Mouse (Mus musculus) heart, adult 2 months (tissue): ENCODE results near the gene A530084C06Rik. TPM values are rescaled to one million over a fixed set of nuclear protein-coding genes. Genes with fewer than 3 reads are reported as not detected.

Experiments used
- DNase-seq, 2 experiments: peaks; one replicate each; pipeline ENCODE4 v3.0.0; 2021
- H3K27ac ChIP-seq: fragments of 200-600 bp; 2 replicates; pipeline ENCODE4 v1.8.1; 2022
- H3K27me3 ChIP-seq: fragments of 200-500 bp; 2 replicates; pipeline ENCODE4 v1.6.1; 2012; ENCODE audit warnings: mild to moderate bottlenecking, low read length, inconsistent platforms, mixed read lengths; ENCODE audit not compliant: control insufficient read depth, insufficient read depth
- H3K36me3 ChIP-seq: fragments of 200-500 bp; 2 replicates; pipeline ENCODE4 v1.6.1; 2012; ENCODE audit warnings: low read length, inconsistent platforms; ENCODE audit not compliant: control insufficient read depth, insufficient read depth
- H3K4me1 ChIP-seq: fragments of 200-500 bp; 2 replicates; pipeline ENCODE4 v1.6.1; 2011; ENCODE audit warnings: low read length; ENCODE audit not compliant: control insufficient read depth, insufficient read depth
- H3K4me3 ChIP-seq: fragments of 200-600 bp; 2 replicates; pipeline ENCODE4 v1.8.1; 2022
- H3K79me2 ChIP-seq: fragments of 200-500 bp; replicated peaks from 2 replicates; pipeline ENCODE4 v1.6.1; 2012; ENCODE audit warnings: mild to moderate bottlenecking, inconsistent platforms, low read length, moderate library complexity, mixed read lengths; ENCODE audit not compliant: control insufficient read depth, insufficient read depth
- H3K9ac ChIP-seq: fragments of 200-500 bp; 2 replicates; pipeline ENCODE4 v1.6.1; 2012; ENCODE audit warnings: low read depth, mild to moderate bottlenecking, control low read depth, inconsistent platforms, low read length, mixed read lengths
- CTCF ChIP-seq: fragments of 200-600 bp; IDR thresholded peaks from 2 replicates; pipeline ENCODE4 v1.8.1; 2022; ENCODE audit warnings: antibody characterized with exemption, mild to moderate bottlenecking, moderate library complexity
- EP300 ChIP-seq: fragments of 200-500 bp; IDR thresholded peaks from 2 replicates; pipeline ENCODE4 v1.6.1; 2011; ENCODE audit warnings: low read depth, low read length, control low read depth; ENCODE audit not compliant: insufficient read depth
- POLR2A ChIP-seq: fragments of 200-500 bp; IDR thresholded peaks from 2 replicates; pipeline ENCODE4 v1.6.1; 2011; ENCODE audit warnings: mild to moderate bottlenecking, low read depth, low read length, control low read depth; ENCODE audit not compliant: insufficient read depth
- WGBS: fragments of 180-500 bp; shearing (Covaris S2); methylation state at CpG from one replicate; pipeline ENCODE4 v1.1.7; 2018; 5-methylcytosine and 5-hydroxymethylcytosine counted together
- intact Hi-C: fragments of 180-260 bp; cut with DNase I; formaldehyde crosslinking; loops from one replicate; pipeline ENCODE4 v1.15.1; 2025
- polyA plus RNA-seq: library from polyadenylated mRNA; depleted of rRNA; stranded (reverse); fragments of >200 nt; gene quantifications from 2 replicates; pipeline ENCODE4 v1.2.3, GENCODE M21; 2012
- total RNA-seq, 2 experiments: library from RNA; stranded (reverse); gene quantifications; 2 replicates each; pipeline ENCODE4 v1.2.3; 2021

The A530084C06Rik gene
- total and polyA plus RNA-seq, 3 experiments, result 0.08 TPM; not detected in 2

- Histone ChIP-seq H3K27me3 (peaks cover 8% of the 10 kb centered on the region), H3K9ac (no peak overlapping the region), H3K27ac (no peak overlapping the region), H3K36me3 (no peaks in the 10 kb centered on the region), H3K4me3 (no peak overlapping the region), H3K79me2 (no peaks in the 10 kb centered on the region), H3K4me1 (no peaks in the 10 kb centered on the region; the same call in 1 of the 2 replicates)
- intact Hi-C loops, result no loop called here
- no peak for DNase-seq
- TF ChIP-seq POLR2A, result no peak
- no peak for TF ChIP-seq EP300
- no peak for TF ChIP-seq CTCF
- 18% methylated on average over 6 of the region's 6 CpGs for WGBS
Observed at GRCm38 (mm10) chr13:31564394-31564793, 5.3 kb upstream of the A530084C06Rik start.

GRCm38 (mm10) chr13:31559419-31560144 lies 449 bp upstream of the A530084C06Rik start:
- intact Hi-C loops, result no loop called here
- no peak overlapping the region for H3K27ac ChIP-seq
- H3K4me1 ChIP-seq, result no peaks in the 10 kb centered on the region; the same call in 1 of the 2 replicates
- H3K79me2 ChIP-seq, result no peaks in the 10 kb centered on the region
- H3K27me3 ChIP-seq, result peaks cover 23% of the 10 kb centered on the region
- DNase-seq, result peak; percentile 52 to 66
- TF ChIP-seq POLR2A, result no peak
- peak; percentile 91 for TF ChIP-seq CTCF
- no peak for TF ChIP-seq EP300
- peak overlapping the region; percentile 55 for H3K4me3 ChIP-seq
- peak overlapping the region; percentile 39 for H3K9ac ChIP-seq
- H3K36me3 ChIP-seq, result no peaks in the 10 kb centered on the region
- whole genome bisulfite sequencing, result 1% methylated on average over 92 of the region's 92 CpGs

DNA sequence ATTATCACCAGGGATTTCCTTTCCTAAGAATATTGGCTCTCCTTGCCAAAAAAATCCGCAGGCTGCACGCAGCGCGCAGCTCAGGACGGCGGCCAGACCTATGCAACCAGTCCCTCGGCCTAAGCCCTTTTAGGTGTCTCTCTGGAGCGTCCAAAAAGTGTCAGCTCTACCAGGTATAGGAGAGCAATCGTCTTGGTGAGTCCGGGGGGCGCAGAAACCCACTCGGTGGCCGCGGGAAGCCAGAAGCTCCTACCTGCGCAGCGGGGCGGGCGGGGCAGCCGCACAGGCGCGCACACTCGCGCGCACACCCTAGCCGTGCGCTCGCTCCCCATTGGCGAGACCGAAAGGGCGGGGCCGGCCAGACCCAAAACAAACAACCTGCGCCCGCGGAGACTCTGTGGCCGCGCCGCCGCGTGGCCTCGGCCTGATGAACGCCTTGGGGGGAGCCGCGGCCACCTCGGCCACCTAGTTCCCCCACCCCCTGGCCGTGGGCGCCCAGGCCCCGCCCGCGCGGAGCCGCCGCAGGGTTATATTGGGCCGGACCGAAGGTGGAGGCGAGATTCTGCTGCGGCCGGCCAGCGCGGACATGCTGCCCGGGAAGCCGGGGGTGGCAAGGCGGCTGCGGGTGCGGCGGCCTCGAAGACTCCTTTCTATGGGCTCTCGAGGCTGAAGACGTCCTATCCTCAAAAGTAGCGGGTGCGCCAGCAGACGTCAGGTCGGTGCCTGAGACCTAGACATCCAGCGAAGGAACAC lies 1.2 kb downstream of the A530084C06Rik start:
- peak overlapping the region; percentile 55 for H3K4me3 ChIP-seq
- no peak overlapping the region for H3K27ac ChIP-seq
- peaks cover 23% of the 10 kb centered on the region for H3K27me3 ChIP-seq
- no peaks in the 10 kb centered on the region for H3K79me2 ChIP-seq
- intact Hi-C loops, result no loop called here
- H3K4me1 ChIP-seq, result no peaks in the 10 kb centered on the region
- peak overlapping the region; percentile 23 for H3K9ac ChIP-seq
- peak; percentile 61 to 66 for DNase-seq
- under 1% methylated on average over 73 of the region's 73 CpGs for WGBS
- TF ChIP-seq POLR2A, result no peak
- no peak for TF ChIP-seq EP300
- TF ChIP-seq CTCF, result no peak
- no peaks in the 10 kb centered on the region for H3K36me3 ChIP-seq

GRCm38 (mm10) chr13:31556964-31557767 lies 2.0 kb downstream of the A530084C06Rik start:
- 14% methylated on average over 24 of the region's 24 CpGs for WGBS
- no peak for DNase-seq

GRCm38 (mm10) chr13:31555834-31556233 lies 3.3 kb downstream of the A530084C06Rik start, which contains the start of gene Foxq1:
Gene Foxq1, plus strand, starts transcription at chr13:31556134.
- Histone ChIP-seq H3K27me3 (peaks cover 21% of the 10 kb centered on the region), H3K9ac (no peak within 1 kb of the TSS), H3K4me3 (no peak within 1 kb of the TSS), H3K79me2 (no peaks in the 10 kb centered on the region), H3K4me1 (no peaks in the 10 kb centered on the region), H3K27ac (no peak within 1 kb of the TSS), H3K36me3 (no peaks in the 10 kb centered on the region)
- no peak for TF ChIP-seq POLR2A
- TF ChIP-seq EP300, result no peak
- no peak for TF ChIP-seq CTCF
- intact Hi-C loops, result no loop called here
- no peak for DNase-seq
- WGBS, result 77% methylated on average over 4 of the region's 4 CpGs

More at GRCm38 (mm10) chr13:31556964-31557767, 2.0 kb downstream of the A530084C06Rik start:
- H3K79me2 ChIP-seq, result no peaks in the 10 kb centered on the region
- H3K27me3 ChIP-seq, result peaks cover 23% of the 10 kb centered on the region
- TF ChIP-seq POLR2A, result no peak
- TF ChIP-seq EP300, result no peak
- TF ChIP-seq CTCF, result no peak
- H3K9ac ChIP-seq, result no peak overlapping the region
- no peak overlapping the region for H3K27ac ChIP-seq
- H3K4me1 ChIP-seq, result no peaks in the 10 kb centered on the region
- no peaks in the 10 kb centered on the region for H3K36me3 ChIP-seq
- intact Hi-C loops, result no loop called here
- peak overlapping the region; percentile 55 for H3K4me3 ChIP-seq
